Mouse (Mus musculus) fibroblast of lung, adult 2 months (primary cell): ENCODE results near the gene Slc26a6.

ENCODE experiments used
- DNase-seq: peaks from one replicate; pipeline ENCODE4 v3.0.0-alpha.2; 2011; ENCODE audit warnings: low read depth

Slc26a6 gene

DNA sequence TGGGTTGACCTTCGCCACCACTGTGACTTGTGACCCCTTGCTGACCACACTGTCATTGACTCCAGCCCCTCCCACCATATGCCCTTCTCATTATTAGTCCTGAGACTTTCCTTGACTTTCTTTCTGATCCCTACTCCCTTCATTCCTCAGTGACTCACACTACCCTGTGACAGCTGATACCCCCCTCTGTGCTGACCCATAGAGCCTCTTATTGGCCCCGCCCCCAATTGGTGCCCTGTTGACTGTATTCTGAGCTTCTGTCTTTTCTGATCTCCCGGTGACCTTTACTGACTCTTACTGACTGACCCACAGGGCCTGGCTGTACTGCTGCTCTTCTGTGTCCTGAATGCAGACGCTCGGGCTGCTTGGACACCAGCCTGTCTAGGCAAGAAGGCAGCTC lies 7.7 kb upstream of the Slc26a6 start:
- DNase-seq: no peak

DNA sequence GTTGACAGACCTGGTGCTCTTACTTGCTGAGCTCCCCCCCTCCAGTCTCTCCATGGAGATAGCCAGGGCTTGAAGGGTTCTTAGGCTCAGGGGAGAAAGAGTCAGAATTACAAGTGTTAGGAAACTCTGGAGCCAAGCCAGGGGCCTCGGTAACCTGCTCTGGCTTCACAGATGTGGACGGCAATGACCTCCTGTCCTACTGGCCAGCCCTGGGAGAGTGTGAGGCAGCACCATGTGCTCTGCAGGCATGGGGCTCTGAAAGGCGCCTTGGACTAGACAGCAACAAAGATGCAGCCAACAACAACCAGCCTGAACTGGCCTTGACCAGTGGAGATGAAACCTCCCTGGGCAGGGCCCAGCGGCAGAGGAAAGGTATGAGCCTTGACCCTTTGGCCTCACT lies 5.7 kb upstream of the Slc26a6 start:
- DNase-seq: no peak

DNA sequence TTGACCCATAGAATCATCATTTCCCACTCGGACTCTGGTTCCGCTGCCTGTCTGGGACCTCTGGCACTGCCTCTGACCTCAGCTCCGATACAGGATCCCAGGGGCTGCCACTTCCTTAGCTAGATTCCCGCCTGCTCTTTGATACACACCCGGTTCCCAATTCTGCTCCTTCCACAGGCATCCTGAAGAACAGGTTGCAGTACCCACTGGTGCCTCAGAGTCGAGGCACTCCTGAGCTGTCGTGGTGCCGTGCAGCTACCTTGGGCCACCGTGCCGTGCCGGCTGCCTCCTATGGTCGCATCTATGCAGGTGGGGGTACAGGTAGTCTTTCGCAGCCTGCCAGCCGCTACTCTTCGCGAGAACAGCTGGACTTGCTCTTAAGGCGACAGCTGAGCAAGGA lies 4.7 kb upstream of the Slc26a6 start:
- no peak for DNase-seq

DNA sequence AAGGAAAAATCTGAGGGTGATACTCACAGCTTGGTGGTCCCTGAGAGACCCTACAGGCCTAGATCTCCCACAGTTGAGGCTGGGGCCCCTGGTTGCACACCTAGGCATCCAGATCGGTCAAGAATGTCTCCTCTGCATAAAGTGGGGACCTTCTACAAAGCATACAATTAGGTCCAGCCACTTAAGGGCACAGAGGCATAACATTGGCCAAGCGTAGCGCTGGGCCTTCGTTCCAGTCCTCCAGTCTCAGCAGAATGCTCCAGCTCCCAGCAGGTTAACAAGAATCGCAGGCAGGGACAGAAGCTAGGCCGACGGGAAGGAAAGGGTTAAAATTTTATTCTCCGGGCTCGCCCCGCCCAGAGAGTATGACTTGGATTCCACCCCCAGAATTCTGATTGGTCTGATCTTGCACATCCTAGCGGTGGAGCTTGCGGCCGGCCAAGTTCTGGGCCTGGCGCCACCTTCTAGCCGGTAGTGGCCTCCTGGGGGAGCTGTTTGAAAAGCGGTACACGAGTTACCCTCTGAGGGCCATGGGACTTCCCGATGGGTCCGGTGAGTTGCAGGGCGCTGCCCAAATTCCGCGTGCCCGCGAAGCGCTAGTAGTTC lies 655 bp downstream of the Slc26a6 start:
- DNase-seq: peak; percentile 95

DNA sequence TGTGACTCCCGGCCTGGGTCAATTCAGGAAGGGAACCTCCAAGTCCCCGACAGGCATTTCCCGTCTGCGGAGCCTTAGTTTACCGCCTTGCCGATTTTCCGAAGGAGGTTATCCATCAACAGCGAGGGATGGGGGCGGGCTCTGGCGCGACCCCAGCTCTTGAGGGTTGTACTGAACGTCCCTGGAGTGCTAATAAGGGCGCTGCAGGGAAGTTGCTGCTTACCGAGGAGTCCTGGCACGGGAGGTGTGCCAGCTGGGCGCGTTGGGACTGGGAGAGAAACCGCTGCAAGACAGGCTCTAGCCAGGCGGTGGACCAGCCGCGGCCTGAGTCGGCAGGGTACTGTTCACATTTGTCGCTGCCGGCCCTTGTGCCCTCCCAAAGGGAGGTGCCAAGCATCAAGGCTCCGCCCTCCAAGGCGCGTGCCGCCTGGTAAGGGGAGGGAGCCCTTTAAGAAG lies 1.2 kb downstream of the Slc26a6 start:
- peak; percentile 79 for DNase-seq

DNA sequence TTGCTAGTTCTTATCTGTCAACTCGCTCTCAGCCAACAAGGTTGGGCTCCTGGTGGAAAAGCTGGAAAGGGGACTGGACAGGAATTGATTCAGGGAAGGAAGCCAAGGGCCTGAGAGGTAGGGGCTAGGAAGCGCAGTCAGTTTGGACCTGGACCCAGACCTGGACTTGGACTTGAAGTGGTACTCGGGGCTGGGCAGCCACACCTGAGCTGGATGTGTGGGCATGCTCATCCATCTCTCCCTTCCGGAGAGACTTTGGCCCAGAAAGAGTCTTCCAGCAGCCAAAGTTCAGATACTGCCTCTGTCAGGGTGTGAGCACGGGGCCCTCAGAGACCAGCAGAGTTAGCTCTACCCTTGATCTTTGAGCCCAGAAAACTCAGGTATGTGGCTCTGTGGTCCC lies 2.3 kb downstream of the Slc26a6 start:
- DNase-seq: no peak

DNA sequence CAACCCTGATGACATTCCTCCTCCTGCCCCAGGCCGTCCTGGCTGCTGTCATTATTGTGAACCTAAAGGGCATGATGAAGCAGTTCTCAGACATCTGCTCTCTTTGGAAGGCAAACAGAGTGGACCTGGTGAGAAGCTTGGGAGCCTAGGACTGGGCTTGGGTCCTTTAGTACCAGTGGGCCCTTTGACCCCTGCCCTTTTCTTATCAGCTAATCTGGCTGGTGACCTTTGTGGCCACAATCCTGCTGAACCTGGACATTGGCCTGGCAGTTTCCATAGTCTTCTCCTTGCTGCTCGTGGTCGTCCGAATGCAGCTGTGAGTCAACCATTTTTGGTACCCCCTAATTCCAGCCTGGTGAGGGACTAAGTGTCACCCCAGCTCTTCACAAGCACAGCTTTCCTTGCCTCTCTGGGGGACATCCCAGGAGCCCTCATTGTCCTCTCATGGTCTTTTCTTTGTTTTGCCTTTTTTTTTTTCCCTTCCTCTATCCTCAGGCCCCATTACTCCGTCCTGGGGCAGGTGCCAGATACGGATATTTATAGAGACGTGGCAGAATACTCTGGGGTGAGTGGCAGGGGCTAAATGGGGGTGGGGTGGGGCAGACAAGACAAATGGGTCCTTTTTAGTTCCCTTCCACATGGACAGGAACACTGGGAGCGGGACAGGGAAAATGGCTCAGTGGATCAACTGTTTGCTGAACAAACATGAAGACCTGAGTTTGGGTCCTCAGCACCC lies 5.9 kb downstream of the Slc26a6 start:
- no peak for DNase-seq

DNA sequence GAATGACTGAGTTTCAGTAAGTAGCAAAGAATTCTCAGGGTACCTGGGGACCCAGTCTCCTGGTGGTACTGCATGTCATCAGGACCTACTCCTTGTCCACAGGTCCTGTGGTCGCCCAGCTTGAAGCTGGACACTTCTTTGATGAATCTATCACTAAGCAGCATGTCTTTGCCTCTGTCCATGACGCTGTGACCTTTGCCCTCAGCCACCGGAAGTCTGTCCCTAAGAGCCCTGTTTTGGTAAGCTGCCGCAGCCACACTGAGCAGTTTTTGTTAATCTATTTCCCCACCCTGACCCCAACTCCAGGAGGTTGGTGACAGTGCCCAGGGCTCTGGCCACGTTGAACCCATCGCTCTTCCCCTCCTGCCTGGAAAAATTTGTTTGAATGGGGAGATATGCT lies 59.2 kb downstream of the Slc26a6 start:
- DNase-seq: no peak

DNA sequence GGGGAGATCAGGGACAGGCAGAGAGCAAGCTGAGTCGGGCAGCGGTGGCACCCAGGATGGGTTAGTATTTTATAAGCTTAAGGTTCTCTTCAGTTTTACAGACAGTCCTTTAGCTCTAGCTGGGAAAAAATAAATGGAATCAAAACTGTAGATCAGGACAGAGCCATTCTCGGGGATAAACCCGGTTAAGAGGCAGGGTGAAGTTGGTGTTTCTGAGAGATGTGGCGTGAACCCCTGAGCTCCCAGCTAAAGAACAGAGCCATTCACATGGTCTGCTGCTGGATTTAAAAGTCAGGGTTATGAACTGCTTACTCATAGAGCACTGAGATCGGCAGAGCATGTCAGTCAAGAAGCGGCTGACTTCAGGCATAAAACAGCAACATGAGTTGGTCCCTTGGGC lies 60.1 kb downstream of the Slc26a6 start:
- no peak for DNase-seq

DNA sequence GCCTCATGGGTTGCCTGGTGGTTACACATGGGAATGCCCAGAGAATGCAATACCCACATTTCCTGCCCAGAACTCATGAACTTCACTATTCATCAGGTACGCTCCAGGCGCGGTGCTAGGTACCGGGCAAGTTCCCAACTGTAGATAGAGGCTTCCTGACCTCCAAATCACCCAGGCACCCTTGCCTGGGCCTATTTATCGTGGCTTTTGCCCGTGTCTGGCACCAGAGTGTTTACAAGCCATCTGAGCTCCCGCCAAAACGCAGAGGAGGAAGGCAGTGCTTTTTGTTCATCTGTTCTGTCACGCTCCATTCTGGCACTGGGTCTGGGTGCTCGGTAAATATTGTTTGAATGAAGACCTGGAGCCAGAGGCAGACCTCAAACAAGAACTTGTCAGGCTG lies 60.5 kb downstream of the Slc26a6 start:
- DNase-seq: no peak

DNA sequence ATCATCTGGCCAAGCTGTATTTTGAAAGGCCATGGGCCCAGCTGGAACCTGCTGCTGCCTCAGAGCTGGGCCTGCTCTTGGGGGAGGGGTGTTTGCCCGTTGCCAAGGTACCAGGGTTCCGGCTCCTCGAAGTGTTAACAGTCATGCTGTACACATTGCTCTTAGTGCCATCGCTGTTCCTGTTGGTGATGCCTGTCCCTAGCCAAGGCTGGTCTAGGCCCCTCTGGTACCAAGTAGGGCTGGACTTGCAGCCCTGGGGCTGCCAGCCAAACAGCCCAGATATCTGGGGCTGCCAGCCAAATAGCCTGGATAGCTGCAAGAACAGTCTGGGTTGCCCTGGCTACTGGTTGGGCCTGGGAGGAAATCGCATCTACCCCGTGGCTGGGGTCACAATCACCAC lies 61.4 kb downstream of the Slc26a6 start, which contains the start of gene Tmem89:
Tmem89 (plus strand) TSS at position 129 of the 400 bp plus-strand sequence.
- peak; percentile 16 for DNase-seq

DNA sequence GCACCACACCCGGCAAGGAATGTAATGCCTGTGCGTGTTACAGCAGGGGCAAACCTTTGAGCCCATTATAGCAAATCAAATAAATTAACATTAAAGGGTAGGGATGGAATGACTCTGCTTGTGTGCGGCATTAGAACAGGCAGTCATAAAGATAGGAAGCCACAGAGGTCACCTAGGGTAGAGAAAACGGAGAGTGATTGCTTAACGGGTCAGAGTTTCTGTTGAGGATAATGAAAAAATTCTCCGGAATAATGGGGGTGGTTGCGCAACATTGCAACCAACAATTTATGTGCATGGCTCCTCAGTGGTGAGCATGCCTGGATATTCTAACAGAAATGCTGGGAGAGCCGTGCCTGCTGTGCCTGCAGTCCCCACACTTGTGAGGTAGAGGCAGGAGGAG lies 72.8 kb downstream of the Slc26a6 start:
- no peak for DNase-seq

DNA sequence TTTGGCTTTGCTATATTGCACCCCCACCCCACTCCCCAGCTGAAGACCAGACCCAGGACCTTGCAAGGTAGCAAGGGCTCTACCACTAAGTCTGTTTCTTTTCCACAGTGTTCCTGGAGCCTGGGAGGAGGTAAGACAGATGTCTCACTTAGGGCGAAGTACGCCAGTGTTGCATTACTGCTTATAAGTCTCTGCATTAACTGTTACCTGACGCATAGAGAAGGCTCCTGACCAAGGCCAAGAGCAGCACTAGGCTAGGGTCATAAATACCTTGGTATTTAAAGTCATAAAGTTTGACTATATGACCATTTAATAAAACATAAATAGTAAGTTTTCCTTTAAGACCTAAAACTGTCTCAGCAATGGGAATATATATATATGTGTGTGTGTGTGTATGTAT lies 75.3 kb downstream of the Slc26a6 start:
- no peak for DNase-seq

DNA sequence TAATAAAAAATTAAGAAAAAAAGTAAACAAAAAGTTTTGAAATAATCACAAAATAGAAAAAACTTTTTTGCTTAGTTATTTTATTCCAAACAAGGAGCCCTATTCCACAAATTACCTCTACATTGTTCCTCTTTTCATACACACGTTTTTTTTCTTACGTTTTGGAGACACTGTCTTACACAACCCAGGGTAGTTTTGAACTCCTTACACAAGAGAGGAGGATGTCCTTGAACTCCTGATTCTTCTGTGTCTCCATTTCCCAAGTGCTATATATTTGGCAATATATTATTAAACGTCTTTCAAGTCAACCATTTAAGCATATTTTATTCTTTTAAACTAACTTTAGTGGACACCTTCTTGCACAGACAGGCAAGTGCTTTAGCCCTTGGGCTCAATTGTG lies 82.9 kb downstream of the Slc26a6 start:
- DNase-seq: no peak

DNA sequence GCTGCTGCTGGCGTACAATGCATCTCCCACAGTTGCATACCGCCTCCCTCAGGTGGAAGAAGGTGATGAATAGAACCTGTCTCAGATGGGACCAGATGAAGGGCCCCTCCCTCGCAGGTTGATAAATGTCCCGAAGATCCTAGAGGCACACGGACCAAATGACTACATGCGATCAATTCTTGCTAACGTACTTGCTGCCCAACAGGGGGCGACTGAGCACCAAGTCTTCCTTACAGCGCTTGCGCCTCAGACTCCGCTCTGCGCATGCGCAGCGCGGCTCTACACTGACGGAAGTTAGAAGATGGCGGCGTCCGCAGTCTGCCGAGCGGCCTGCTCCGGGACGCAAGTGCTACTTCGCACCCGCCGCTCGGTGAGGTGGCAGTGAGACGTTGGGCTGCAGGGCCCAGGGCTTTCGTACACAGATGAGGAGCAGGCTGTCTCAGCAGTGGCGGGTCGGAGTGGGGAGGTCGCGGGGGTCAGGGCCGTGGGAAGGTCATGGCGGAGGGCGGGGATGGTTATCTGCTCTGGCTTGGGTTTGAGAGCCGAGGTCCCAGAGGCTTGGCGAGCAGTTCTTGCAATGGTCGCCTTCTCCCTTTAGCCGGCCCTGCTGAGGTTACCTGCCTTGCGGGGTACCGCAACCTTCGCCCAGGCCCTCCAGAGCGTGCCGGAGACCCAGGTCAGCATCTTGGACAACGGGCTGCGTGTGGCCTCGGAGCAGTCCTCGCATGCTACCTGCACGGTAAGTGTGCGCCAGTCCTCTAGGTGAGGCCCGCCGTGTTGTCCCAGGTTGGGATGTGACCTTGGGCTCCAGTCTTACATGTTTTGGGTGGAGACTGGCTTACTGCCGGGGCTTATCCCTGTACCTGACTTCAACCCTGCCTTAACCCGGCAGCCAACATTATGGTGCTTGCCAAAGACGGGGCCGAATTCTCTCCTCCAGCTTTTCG lies 83.6 kb downstream of the Slc26a6 start, which contains the start of gene Uqcrc1:
Uqcrc1 (plus strand) TSS at position 216 of the 947 bp plus-strand sequence.
- DNase-seq: peak; percentile 94

DNA sequence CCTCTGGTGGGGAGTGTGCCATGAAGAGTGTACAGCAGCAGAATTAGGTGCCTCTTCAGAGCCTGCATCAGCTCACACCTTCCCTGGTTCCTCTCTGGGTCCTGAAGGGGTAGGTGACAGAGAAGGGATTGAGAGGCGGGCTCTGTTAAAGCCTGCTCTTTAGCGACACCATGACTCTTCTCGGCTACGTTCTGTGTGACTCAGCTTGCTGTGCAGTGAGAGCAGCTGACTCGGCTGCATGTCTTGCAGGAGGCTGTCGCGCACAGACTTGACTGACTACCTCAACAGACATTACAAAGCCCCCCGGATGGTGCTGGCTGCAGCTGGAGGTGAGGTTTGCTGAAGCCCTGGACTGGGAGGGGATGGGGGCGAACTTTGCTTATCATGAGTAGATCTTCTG lies 92.0 kb downstream of the Slc26a6 start:
- DNase-seq: no peak

DNA sequence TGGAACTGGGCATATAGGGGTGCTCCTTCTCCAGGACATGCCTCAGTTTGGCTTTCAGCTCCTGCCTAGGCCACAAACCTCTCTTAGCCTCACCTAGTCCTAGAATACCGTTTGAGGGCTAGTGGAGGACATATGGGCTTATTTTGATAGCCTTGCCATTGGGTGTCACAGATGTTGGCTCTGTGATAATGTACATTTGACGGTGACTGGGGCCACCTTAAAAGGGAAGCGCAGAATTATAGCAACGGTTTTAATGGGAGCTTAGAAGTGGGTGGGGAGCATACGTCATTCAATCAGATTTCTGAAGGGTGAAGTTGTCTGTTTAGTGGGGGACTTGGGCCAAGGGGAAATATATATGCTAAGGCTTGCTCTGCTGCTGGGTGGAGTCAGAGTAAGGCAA lies 92.5 kb downstream of the Slc26a6 start:
- no peak for DNase-seq

DNA sequence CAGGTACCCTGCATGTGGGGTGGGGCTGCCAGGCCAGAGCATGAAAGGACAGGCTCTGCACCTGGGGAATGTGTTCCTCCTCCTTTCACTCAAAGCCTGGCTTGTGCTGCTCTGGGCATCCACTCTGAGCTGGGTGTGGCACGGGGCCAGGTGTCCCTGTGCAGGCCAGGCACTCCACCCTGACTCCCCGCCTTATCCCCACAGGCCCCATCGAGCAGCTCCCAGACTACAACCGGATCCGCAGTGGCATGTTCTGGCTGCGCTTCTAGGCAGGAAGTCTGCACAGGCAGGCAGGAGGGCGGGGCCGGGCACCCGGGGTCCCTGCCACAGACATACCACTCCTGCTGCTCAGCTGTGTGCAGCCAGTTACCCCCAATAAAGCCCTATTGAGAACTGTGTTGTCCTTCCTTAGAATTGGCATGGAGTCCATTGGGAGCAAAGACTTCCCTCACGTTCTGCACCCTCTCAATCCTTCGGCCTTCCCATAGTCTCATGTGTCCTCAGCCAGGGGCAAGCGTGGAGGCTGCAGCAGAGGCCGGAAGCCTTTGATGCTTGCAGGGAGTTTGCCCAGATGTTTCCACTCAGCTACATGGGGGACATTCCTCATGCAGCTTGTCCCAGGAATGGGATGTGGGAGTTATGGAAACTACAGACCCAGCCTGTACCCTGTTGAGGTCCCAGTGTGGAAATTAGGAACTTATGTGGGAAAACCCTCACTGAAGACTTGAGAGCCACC lies 96.3 kb downstream of the Slc26a6 start:
- peak; percentile 13 for DNase-seq

DNA sequence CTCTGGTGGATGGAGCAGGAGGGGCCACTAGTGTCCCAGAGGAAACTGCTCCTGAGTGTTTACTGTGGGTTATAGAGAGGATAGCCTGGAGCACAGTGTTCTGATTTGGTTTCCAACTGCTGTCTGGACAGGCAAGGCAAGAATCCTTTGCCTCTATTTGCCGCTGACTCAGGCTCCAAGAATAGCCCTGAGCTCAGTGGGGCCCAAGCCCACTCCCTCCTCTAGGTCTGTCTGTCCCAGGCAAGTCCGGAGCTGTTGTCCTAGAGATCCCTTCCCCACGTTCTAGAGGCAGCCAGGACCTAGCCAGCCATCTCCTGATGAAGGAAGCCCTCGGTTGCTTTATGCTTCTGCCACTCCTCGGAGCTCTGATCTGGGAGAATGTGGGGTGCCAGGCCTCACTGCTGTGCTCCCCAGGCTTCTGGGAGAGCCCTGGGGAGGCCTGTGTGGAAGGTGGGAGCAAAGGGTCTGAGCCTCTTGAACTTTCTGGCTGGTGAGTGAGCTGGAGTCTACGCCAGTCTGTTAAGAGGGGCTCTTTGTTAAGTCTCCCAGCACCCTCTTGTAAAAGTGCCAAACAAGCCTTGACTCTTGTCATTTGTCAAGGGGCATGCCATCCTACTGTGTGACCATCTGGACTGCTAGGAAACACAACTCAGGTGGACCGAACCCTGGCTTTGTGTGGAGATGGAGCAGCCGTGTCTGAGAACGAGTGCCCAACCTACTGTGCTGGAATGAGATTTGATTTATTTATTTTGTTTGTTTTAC lies 97.1 kb downstream of the Slc26a6 start:
- DNase-seq: peak; percentile 12

DNA sequence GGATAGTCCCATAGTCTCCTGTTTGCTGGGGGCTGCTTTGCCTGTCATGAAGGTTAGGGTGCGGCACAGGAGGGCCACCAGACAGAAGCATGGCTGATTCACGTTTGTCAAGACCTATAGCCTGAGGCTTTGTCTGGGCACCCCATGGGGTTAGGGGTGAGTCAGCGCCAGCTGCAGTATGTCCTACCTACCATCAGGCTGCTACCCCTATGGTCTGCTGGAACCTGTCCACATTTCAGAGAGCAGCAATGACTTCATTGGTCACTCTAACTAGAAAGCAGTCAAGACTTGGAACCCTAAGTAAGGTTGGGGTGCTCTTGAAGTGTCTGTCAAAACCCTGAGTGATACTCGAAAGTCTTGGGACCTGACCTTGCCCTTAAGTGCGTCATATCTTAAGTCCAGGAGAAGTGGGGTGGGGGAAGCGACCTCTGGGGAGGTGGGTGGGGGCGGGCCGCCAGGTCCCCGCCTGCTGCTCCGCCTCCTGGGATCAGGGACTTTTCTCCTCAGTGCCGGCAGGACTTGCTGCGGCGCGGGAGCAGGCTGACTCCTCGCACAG lies 100.1 kb downstream of the Slc26a6 start, which contains the start of gene Col7a1:
Col7a1 (plus strand) TSS at position 506 of the 556 bp plus-strand sequence.
- DNase-seq: no peak

DNA sequence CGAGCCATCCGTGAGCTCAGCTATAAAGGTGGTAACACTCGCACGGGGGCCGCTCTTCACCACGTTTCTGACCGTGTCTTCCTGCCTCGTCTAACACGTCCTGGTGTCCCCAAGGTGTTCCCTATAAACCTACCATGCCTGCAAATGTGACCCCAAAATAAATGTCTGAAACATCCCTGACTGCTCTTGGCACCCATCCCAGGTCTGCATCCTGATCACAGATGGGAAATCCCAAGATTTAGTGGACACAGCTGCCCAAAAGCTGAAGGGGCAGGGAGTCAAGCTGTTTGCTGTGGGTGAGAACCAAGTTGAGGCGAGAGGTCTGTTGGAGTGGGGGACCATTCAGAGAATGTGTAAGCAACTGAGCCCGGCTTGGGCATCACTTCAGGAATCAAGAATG lies 102.2 kb downstream of the Slc26a6 start:
- DNase-seq: no peak
